ENCODE assay signal across 20 mouse cellular contexts in the genomic region with DNA sequence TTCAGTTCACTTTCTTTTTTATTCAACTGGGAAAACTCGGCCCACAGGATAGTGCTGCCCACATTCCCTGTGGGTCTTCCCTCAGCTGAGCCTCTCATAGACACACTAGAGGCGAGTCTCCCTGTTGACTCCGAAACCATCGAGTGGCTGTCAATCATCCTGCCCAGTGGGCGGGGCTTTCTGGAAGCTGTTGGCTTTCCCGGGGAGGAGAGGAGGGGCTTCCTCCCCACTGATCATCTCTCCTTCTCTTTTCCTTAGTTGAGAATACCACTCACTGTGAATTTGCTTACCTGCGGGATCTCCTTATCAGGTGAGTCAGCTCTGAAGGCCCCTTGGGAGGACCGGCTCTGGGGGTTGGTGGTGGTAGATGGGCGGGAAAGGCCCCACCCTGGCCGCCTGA.
DNase-seq lines count a peak whose midpoint lies in the region; ATAC-seq lines count a peak whose summit lies in the region.
"Had no signal": no experiment of that assay in that cellular context is flagged by ENCODE, and none has a peak within 500 bp of the region (broad histone marks: within the 10 kb centered on the region; RNA-seq: fewer than 3 reads in every experiment).

No protein-coding gene starts in this region.

- WGBS in lung, embryonic 16.5 days, result 47% methylated on average over 10 of the region's 10 CpGs
- WGBS in intestine, embryonic 15.5 days, result 64% methylated on average over 10 of the region's 10 CpGs

- H3K27ac ChIP-seq in lung, embryonic 16.5 days (ENCODE audit: low read length), result 0 out of 2 replicates have a peak overlapping the region, but pooled peaks have one; percentile 7
- no peak overlapping the region for H3K27ac ChIP-seq in intestine, embryonic 15.5 days
- H3K27ac ChIP-seq: forebrain, embryonic 13.5 days; heart, embryonic 10.5 days; heart, embryonic 15.5 days; hindbrain, postnatal 0 days; layer of hippocampus, adult 2 months; left cerebral cortex, adult 2 months; limb, embryonic 13.5 days; liver, embryonic 12.5 days; midbrain, embryonic 12.5 days; neural tube, embryonic 12.5 days had no signal

- H3K9ac ChIP-seq in lung, embryonic 16.5 days (ENCODE audit: low read length), result no peak overlapping the region
- H3K9ac ChIP-seq in intestine, embryonic 15.5 days, result no peak overlapping the region
- H3K9ac ChIP-seq: forebrain, embryonic 13.5 days; heart, embryonic 15.5 days; limb, embryonic 13.5 days; liver, embryonic 12.5 days; liver, postnatal 0 days; midbrain, embryonic 12.5 days; neural tube, embryonic 12.5 days had no signal

- H3K36me3 ChIP-seq in lung, embryonic 16.5 days (ENCODE audit: control insufficient read depth, insufficient read depth, low read length), result peaks cover 56% of the 10 kb centered on the region
- peaks cover 70% of the 10 kb centered on the region for H3K36me3 ChIP-seq in intestine, embryonic 15.5 days

- no peak for DNase-seq in lung, postnatal 25 days (ENCODE audit: low spot score)
- DNase-seq in ES-CJ7 (ENCODE audit: low read depth, low spot score), result peak; percentile 64
- DNase-seq in testis, postnatal 14 days (ENCODE audit: low spot score), result peak; percentile 61
- DNase-seq in embryo, embryonic 10 days (ENCODE audit: low spot score), result no peak
- no peak for DNase-seq in urinary bladder, postnatal 25 days (ENCODE audit: low spot score)

- H3K27me3 ChIP-seq in lung, embryonic 16.5 days (ENCODE audit: control insufficient read depth, insufficient read depth, low read depth, low read length), result no peaks in the 10 kb centered on the region
- no peaks in the 10 kb centered on the region for H3K27me3 ChIP-seq in intestine, embryonic 15.5 days (replicated peaks)
- H3K27me3 ChIP-seq: forebrain, embryonic 13.5 days; heart, embryonic 15.5 days; limb, embryonic 13.5 days; liver, embryonic 12.5 days; megakaryocyte, embryonic 14.5 days; midbrain, embryonic 12.5 days; neural tube, embryonic 12.5 days had no signal

- no peaks in the 10 kb centered on the region for H3K9me3 ChIP-seq in lung, embryonic 16.5 days (ENCODE audit: control insufficient read depth, low read length)
- H3K9me3 ChIP-seq in intestine, embryonic 15.5 days, result no peaks in the 10 kb centered on the region
- H3K9me3 ChIP-seq: forebrain, embryonic 13.5 days; heart, embryonic 10.5 days; heart, embryonic 15.5 days; liver, embryonic 12.5 days; midbrain, embryonic 12.5 days; neural tube, embryonic 12.5 days had no signal

- peaks cover 2% of the 10 kb centered on the region; the same call in 1 of the 2 replicates for H3K4me1 ChIP-seq in lung, embryonic 16.5 days (replicated peaks; ENCODE audit: control insufficient read depth, insufficient read depth, low read length)
- H3K4me1 ChIP-seq in intestine, embryonic 15.5 days (replicated peaks), result 0 out of 2 replicates have a peak, but pooled peaks cover 3% of the 10 kb centered on the region
- H3K4me1 ChIP-seq: forebrain, embryonic 13.5 days; midbrain, embryonic 12.5 days had no signal

- no peak for ATAC-seq in lung, embryonic 16.5 days (ENCODE audit: low read depth)
- peak; percentile 35 for ATAC-seq in intestine, embryonic 15.5 days
- ATAC-seq: hindbrain, postnatal 0 days; liver, embryonic 12.5 days had no signal

- no peak overlapping the region for H3K4me3 ChIP-seq in lung, embryonic 16.5 days (ENCODE audit: low read length)
- no peak overlapping the region for H3K4me3 ChIP-seq in intestine, embryonic 15.5 days (replicated peaks)
- H3K4me3 ChIP-seq: forebrain, embryonic 13.5 days; heart, embryonic 10.5 days; heart, embryonic 15.5 days; layer of hippocampus, adult 2 months; left cerebral cortex, adult 2 months; limb, embryonic 13.5 days; liver, embryonic 12.5 days; megakaryocyte, embryonic 14.5 days; midbrain, embryonic 12.5 days; myocyte; neural tube, embryonic 12.5 days had no signal

- no peak overlapping the region for H3K4me2 ChIP-seq in lung, embryonic 16.5 days (ENCODE audit: low read depth, low read length)
- no peak overlapping the region for H3K4me2 ChIP-seq in intestine, embryonic 15.5 days (replicated peaks)
- H3K4me2 ChIP-seq: forebrain, embryonic 13.5 days; heart, embryonic 15.5 days; limb, embryonic 13.5 days; liver, embryonic 12.5 days; midbrain, embryonic 12.5 days; neural tube, embryonic 12.5 days had no signal

Comparison
In these comparisons a context has a peak if more than half of its experiments do, and no peak if none do; other contexts are left out.
1. DNase-seq: peak in ES-CJ7 (single experiment) and testis, postnatal 14 days (single experiment); none in lung, postnatal 25 days (single experiment), embryo, embryonic 10 days (single experiment) and urinary bladder, postnatal 25 days (single experiment).